Mouse (Mus musculus) left cerebral cortex, postnatal 36 days (tissue): ENCODE data around the gene Gnat1. TPM values are rescaled to one million over a fixed set of nuclear protein-coding genes. Genes with fewer than 3 reads are reported as not detected.

ENCODE experiments used
- DNase-seq, 2 experiments: peaks; one replicate each; pipeline ENCODE4 v3.0.0; 2021 to 2022; ENCODE audit warnings: low spot score in 2 of 2, mixed read lengths in 1 of 2
- intact Hi-C: fragments of 180-260 bp; cut with DNase I; formaldehyde crosslinking; loops from one replicate; pipeline ENCODE4 v1.15.1; 2025
- total RNA-seq, 2 experiments: library from RNA; stranded (reverse); gene quantifications; 2 replicates each; pipeline ENCODE4 v1.2.3; 2021

Gene Gnat1
- total RNA-seq, 2 experiments from 2014 or later: 0.41 to 1.2 TPM

DNA sequence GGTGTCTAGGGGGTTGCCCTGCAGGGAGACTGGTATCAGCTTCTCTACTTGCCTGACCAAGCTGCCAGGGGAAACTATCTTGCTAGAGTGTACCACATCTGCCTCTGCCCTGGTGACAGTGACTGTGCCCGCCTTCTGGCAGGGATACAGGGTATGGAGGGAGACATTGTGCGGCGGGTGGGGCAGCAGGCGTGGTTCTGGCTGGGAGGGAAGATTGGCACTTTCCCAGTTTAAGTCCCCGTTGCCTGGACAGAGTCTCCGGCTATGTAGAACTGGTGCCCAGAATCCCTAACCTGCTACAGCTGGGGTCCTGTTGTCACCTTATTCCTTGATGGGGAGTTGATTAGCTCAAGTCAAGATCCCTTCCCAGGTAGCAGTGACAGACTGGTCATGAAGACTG, 47.0 kb downstream of the Gnat1 start:
- intact Hi-C loops: loop anchor here (2.0 kb wide), 1 partner anchor 20 kb away; no protein-coding TSS in a partner anchor
- DNase-seq: no peak

DNA sequence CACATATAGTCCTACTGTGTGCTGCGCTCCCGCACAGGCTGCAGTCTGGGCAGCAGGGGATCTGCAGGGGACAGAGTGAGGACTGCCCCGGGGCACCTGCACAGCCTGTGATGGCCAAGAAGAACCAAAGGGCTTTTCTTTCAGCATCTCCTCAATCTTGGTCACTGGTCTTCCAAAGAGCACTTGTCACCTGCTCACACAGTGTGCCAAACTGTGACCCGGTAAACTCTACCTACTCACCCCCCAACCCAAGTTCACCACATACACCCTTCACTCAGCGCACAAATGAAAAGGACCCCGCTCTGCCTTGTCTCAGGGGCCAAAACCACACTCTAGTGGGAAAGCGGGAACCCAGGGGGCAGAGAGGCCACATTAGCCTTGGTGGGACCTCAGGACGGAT, 47.7 kb downstream of the Gnat1 start:
- DNase-seq: no peak
- intact Hi-C loops: loop anchor here (2.0 kb wide), 1 partner anchor 19 kb away; no protein-coding TSS in a partner anchor

DNA sequence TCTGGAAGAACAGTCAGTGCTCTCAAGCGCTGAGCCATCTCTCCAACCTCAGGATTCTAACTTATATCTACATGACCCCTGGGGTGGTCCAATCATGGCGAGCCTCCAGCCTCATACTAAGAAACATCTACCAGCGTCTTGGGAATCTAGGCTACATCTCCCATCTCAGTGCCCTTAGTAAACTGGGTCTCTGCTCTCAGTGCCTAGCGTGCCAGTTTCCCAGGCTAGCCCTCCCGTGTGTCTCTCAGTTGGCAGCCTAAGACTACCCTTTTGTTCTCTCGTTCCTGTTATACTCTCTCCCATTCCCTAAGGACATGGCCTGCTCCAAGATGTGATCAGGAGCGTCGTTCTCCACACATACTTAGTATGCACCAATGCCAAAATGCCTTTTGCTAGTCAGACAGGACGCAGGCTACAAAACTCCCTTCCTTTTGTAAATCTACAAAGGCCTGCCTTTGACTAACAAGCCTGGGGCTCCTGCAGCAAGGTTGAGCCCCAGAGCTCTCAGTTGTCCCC, 48.1 kb downstream of the Gnat1 start:
- intact Hi-C loops: no loop called here

DNA sequence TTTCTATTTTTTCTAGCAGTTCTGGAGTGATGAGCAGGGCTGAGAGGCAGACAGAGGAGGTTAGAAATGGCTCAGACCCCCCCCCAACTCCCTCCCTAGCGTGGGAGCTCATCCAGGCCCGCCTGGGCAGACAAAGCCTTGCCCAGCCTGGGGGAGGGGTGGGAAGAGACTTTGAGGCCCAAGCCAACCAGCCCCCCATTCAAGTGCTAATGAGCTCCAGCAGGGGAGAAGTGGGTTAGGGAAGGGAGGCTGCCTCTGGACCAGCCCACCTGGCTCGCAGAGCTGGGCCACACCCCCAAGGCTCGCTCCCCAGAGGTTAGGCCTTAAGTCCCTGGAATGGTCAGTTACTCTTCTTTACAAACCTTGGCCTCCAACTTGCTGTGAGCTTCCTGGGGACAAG, 48.9 kb downstream of the Gnat1 start:
- intact Hi-C loops: no loop called here

More for the DNA sequence above, 48.1 kb downstream of the Gnat1 start:
- DNase-seq: no peak

DNA sequence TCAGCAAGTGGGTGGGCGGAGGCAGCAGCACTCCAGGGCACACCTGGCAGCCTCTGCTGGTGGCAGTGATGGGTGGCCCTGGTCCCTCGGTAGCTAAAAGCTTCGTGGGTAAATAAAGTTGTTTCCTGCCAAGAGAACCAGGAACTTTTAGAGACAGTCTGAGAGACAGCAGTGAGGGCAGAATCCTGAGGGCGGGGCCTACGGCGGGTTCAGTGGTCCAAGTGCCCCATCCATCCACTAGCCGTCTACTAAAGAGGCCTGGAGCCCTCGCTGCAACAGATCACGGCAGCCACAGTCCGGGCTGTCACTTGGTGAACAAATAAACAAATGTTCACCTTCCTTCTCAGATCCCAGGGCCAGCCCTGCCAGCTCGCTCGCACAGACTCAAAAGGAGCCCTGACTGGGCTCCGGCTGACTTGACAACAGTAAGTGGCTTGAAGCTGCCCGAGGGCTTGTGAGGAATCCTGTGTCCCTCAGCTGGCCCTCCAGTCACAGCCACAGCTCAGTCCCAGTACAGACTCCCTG, 49.5 kb downstream of the Gnat1 start:
- intact Hi-C loops: no loop called here
- no peak for DNase-seq

More for the DNA sequence above, 48.9 kb downstream of the Gnat1 start:
- DNase-seq: no peak

DNA sequence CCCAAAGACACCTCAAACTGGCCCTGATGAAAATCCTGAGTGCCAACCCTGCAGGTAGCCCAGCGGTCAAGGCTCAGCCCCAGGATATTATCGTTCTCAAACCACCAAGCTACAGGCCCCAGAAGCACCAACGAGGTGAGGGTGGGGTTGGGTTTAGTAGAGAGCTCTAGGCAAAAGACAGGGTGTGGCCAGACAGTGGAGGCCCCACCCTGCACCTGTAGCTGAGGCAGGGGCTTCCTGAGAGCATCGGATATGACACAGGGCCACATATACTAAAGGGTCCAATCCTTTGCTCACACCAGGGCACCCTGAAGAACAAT, 50.1 kb downstream of the Gnat1 start:
- DNase-seq: no peak
- intact Hi-C loops: no loop called here

DNA sequence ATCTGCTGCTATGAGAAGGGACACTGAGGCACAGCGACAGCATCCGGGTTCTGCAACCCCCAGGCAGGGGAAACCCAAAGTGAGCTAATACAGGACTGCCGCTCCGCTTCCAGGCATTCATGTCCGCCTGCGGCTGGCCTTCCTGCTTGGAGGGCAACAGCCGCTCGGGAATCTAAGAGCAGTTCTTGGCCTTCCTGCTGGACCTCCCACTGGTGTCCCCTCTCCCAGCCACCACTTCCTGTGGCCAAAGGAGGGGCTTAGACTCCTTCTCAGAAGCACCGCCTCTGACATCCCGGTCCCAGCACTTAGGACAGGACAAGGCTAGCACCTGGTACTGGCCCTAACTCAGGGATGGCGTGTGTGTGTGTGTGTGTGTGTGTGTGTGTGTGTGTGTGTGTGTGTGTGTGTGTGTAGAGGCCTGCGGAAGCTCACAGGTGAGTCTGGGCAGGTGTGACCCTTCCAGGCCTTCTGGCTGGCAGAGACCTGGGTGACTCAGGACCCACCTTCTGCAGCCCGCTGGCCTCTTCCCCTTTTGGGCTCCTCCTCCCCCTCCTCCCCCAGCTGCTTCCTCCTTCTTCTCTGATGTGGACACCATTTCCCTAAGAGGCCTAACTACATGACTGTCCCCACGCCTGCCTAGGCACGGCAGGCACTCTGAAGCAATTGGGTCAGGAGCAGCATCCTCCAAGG, 50.6 kb downstream of the Gnat1 start:
- no peak for DNase-seq
- intact Hi-C loops: no loop called here

DNA sequence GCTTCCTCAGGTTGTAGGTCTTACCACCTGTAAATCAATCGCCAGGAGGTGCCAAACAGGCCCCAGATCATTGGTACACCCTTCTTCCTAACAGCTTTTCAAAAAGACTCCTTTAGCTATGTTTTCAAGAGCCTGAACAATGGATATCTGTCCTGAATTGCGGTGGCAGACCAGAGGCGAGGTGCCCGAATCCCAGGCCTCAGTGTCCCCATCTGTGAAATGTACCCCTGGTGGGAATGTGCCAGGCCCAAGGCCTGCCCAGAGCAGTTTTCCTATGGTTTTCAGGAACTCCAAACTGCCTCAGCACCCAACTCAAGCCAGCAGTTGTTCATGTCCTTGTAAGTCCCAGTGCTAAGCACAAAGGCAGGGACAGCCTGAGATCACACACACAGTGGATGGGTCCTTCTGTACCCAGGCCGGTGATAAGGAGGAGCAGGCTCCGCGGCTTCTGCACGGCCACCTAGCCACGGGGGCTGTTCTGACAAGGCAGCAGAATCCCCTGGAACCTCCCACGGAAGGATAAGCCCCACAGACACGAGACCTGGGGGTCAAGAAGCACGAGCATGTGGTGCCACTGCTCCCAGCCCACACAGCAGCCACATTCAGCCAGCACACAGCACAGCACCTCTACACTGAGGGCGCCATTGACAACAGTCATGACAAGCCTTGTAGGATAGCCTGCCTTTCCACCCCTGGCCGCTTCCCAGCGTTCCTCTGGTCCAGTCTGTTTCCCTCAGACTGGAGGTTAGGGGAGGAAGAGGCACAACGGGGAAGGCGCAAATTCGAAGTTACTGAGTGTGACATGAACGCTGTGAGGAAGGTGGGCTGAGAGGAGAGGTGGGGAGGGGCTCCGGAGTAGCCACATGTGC, 51.9 kb downstream of the Gnat1 start:
- no peak for DNase-seq
- intact Hi-C loops: no loop called here

DNA sequence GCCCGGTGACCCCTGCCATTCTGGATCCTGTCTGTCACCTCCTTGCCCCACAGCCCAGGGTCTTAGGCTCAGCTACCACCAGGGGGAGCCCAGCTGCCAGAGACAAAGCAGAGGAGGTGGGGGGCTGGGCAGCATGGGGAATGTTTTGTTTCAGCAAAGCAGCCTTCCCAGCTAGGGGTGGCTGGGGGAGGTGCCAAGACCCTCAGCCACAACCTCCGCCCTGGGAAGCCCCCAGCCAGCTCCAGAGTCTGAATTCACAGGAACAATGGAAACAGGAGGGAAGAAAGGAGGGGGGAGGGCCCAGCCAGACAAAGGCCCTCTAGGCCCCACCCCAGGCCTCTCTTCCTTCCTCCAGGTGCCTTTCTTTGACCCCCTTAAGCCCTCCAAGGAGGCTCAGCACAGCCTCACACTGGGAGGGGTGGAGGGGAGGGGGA, 52.7 kb downstream of the Gnat1 start:
- DNase-seq: peak; percentile 64 to 73
- intact Hi-C loops: loop anchor here (1.0 kb wide), 1 partner anchor 17 kb away; no protein-coding TSS in a partner anchor

DNA sequence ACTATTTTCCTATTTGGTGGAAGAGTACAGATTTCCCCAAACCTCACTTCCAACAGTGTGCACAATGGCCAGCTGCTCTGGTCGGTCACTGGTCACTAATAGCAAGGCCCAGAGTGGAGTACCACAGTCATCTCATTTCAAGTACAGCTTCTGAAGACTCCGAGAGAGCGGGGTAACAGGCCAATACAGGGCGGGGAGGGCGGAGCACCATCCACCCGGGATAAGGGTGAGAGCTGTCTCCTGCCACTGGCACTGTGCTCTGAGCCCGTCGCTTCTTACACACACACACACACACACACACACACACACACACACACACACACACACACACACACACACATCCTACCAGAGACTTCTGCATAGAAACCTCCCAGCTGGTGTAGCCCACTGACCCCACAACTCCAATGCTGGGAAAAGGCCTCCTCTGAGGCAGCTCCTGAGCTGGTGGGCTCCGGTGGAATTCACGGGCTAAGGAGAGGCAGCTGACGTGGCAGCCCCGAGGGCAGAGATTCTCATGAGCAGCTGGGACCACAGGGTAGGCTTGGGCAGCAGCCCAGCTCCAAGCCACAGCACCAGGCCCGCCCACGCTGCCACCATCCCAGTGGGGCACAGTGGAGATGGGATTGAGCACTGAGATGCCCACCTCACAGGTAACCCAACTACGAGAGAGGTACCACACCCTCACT, 53.2 kb downstream of the Gnat1 start:
- peak in 1 of 2 experiments; percentile 45 for DNase-seq
- intact Hi-C loops: loop anchor here (1.0 kb wide), 1 partner anchor 18 kb away; no protein-coding TSS in a partner anchor

DNA sequence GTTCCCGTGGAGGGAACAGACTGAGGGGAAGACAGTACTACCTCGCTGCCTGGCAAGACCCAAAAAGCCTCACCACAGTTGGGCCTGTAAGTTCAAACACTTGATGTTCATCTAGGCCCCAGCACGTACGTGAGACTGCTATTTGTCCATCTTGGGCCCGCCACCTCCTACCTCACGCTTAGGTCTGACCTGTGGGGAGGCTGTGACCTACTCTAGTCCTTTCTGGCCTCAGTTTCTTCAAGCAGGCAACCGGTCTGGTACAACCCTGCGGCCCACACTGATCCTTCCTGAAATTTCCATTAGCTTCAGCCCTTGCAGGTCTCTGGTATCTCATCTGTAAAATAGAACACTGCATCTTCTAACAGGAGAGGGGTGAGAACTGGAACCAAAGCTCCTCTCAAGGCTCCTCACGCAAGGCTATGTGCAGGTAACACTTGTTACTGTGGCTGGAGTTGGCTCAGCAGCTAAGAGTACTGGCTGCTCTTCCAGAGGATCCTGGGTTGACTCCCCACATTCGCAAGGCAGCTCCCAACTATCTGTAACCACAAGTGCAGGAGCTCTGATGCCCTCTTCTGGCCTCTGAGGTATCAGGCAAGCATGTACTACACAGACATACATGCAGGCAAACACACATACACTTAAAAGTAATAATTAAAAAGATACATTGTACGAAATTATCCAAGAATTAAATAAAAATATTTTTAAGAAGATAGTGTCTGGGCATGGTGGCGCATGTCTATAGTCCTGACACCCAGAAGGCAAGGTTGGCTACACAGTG, 54.0 kb downstream of the Gnat1 start:
- intact Hi-C loops: loop anchor here (1.0 kb wide), 1 partner anchor 19 kb away; no protein-coding TSS in a partner anchor
- DNase-seq: no peak

DNA sequence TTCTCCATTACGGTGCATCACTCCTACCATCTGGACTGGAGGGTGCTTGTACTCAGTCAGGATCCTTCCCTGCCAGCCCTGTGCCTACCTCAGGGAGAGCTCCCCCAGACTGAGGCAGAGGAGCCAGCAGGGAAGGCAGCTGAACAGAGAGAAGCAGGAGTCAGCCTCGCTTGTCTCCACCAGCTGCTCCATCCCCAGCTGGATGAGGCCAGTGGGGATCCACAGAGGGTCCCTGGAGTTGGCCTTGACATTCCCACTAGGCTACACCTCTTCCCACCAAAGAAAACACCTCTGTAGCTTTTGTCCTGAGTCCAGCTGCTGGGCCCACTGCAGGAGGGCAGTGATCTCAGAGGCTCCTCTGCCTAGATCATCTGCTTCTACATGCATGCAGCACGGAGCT, 54.6 kb downstream of the Gnat1 start:
- DNase-seq: no peak
- intact Hi-C loops: no loop called here

DNA sequence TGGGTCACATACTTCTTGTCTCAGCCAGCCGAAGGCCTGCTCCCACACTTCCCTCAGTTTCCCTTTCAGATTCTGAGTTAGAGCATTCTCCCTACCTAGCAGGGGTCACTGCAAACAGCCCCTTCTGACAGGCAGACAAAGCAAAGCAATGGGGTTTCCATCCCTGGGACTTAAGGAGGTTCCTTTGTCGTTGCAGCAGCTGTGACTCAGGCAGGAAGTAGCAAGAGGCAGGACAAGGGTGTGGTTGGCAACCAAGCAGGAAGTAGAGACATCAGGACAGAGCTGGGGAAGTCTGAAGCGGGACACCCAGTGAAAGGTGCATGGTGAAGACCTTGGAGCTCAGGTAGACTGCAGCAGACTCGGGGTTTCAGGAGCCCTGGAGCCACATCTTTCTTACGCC, 55.0 kb downstream of the Gnat1 start:
- DNase-seq: no peak
- intact Hi-C loops: no loop called here

Other genes with a start within 250 kb of the Gnat1 start
- 10 to 100 TPM; 34.7 to 39.6 TPM for gene Tmem115, start 145.8 kb downstream of the Gnat1 start, total RNA-seq
- gene Cyb561d2, start 137.5 kb downstream of the Gnat1 start, total RNA-seq: 10 to 100 TPM; 16.9 to 17.0 TPM
- 10 to 100 TPM; 38.9 to 46.2 TPM for gene Nprl2, start 137.5 kb downstream of the Gnat1 start, total RNA-seq
- gene Zmynd10, start 132.4 kb downstream of the Gnat1 start, total RNA-seq: 1 to 10 TPM; 3.4 to 4.3 TPM
- 10 to 100 TPM; 16.7 to 19.0 TPM for gene Rassf1, start 128.2 kb downstream of the Gnat1 start, total RNA-seq
- 100 to 1,000 TPM in 1 of 2 experiments, 10 to 100 TPM in 1; 91.3 to 106 TPM for gene Tusc2, start 116.5 kb downstream of the Gnat1 start, total RNA-seq
- gene Hyal2, start 111.8 kb downstream of the Gnat1 start, total RNA-seq: 10 to 100 TPM; 11.1 to 12.7 TPM
- 1 to 10 TPM; 4.4 to 6.8 TPM for gene Hyal1, start 102.8 kb downstream of the Gnat1 start, total RNA-seq
- 10 to 100 TPM; 10.3 to 11.5 TPM for gene Naa80, start 100.8 kb downstream of the Gnat1 start, total RNA-seq
- 1 to 10 TPM in 1 of 2 experiments, under 1 TPM in 1; 0.79 to 1.9 TPM for gene Hyal3, start 98.9 kb downstream of the Gnat1 start, total RNA-seq
- 10 to 100 TPM; 11.1 to 13.8 TPM for gene Ifrd2, start 92.1 kb downstream of the Gnat1 start, total RNA-seq
- 1 to 10 TPM; 2.6 to 3.1 TPM for gene Sema3b, start 70.5 kb downstream of the Gnat1 start, total RNA-seq
- gene Gnai2, start 44.3 kb downstream of the Gnat1 start, total RNA-seq: 100 to 1,000 TPM; 215 to 221 TPM
- 10 to 100 TPM; 66.3 to 66.8 TPM for gene Slc38a3, start 10.2 kb downstream of the Gnat1 start, total RNA-seq
- 10 to 100 TPM; 16.6 to 17.2 TPM for gene Sema3f, start 30.8 kb upstream of the Gnat1 start, total RNA-seq
- 100 to 1,000 TPM; 109 to 159 TPM for gene Rbm5, start 91.3 kb upstream of the Gnat1 start, total RNA-seq
- gene Rbm6, start 193.5 kb upstream of the Gnat1 start, total RNA-seq: 10 to 100 TPM; 48.3 to 72.1 TPM
- gene Mon1a, start 208.4 kb upstream of the Gnat1 start, total RNA-seq: 10 to 100 TPM; 23.9 to 27.1 TPM
- 1 to 10 TPM in 1 of 2 experiments, under 1 TPM in 1; 0.81 to 2.6 TPM for gene Mst1r, start 227.2 kb upstream of the Gnat1 start, total RNA-seq
- gene Actl11, start 248.8 kb upstream of the Gnat1 start, total RNA-seq: not detected